13 mouse cellular contexts compared by ENCODE assay signal in the genomic region with DNA sequence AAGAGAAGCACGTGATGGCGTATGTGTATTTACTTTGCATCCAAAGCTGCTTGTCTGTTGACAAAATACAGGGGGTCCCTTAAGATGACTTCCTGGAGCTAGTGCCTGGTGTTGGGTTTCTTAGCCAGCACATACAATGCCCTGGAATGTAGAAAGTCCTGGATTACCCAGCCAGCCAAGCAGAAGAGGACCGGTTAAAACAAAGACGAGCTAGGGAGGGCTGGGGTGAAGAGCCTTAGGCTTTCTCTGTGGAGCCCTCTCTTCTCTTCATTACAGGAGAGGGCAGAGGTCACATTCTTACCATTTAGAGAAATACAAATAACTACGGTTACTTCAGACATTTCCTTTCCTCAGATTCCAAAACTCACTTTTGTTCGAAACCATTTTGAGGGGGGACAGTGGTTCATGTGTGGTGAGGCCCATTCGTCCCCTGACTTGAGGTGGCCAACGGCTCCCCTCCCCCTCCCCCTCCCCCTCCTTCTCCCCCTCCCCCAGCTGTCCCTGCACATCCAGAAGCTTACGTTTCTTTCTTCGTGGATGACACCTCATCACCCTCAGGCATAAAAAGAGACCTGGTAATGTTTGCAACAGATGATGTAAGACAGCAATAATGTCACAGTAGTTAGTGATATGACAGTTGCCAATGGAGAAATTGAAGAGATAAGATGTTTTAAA.
DNase-seq lines count a peak whose midpoint lies in the region; ATAC-seq lines count a peak whose summit lies in the region.
"Had no signal": no experiment of that assay in that cellular context is flagged by ENCODE, and none has a peak within 500 bp of the region (broad histone marks: within the 10 kb centered on the region; RNA-seq: fewer than 3 reads in every experiment).

No protein-coding gene starts in this region.

- no peak overlapping the region for H3K4me3 ChIP-seq in heart, embryonic 12.5 days
- no peak overlapping the region for H3K4me3 ChIP-seq in lung, embryonic 16.5 days (ENCODE audit: low read length)
- H3K4me3 ChIP-seq in embryonic facial prominence, embryonic 14.5 days (ENCODE audit: low read depth, low read length) = no peak overlapping the region
- H3K4me3 ChIP-seq in stomach, embryonic 16.5 days (replicated peaks; ENCODE audit: low read length) = no peak overlapping the region
- H3K4me3 ChIP-seq: heart, embryonic 13.5 days; hindbrain, embryonic 15.5 days had no signal

- no peaks in the 10 kb centered on the region for H3K27me3 ChIP-seq in heart, embryonic 12.5 days (replicated peaks)
- H3K27me3 ChIP-seq in lung, embryonic 16.5 days (ENCODE audit: control insufficient read depth, insufficient read depth, low read depth, low read length) = no peaks in the 10 kb centered on the region
- H3K27me3 ChIP-seq in embryonic facial prominence, embryonic 14.5 days (replicated peaks; ENCODE audit: control insufficient read depth, insufficient read depth, low read length) = no peaks in the 10 kb centered on the region
- H3K27me3 ChIP-seq in stomach, embryonic 16.5 days (ENCODE audit: control insufficient read depth, insufficient read depth, low read length) = no peaks in the 10 kb centered on the region
- H3K27me3 ChIP-seq: heart, embryonic 13.5 days; hindbrain, embryonic 15.5 days had no signal

- no peaks in the 10 kb centered on the region for H3K9me3 ChIP-seq in heart, embryonic 12.5 days (replicated peaks)
- H3K9me3 ChIP-seq in lung, embryonic 16.5 days (ENCODE audit: control insufficient read depth, low read length) = no peaks in the 10 kb centered on the region
- H3K9me3 ChIP-seq in embryonic facial prominence, embryonic 14.5 days (ENCODE audit: control insufficient read depth, low read length) = no peaks in the 10 kb centered on the region
- no peaks in the 10 kb centered on the region for H3K9me3 ChIP-seq in stomach, embryonic 16.5 days (replicated peaks; ENCODE audit: control insufficient read depth, low read length)
- H3K9me3 ChIP-seq: heart, embryonic 13.5 days; hindbrain, embryonic 15.5 days had no signal

- H3K36me3 ChIP-seq in heart, embryonic 12.5 days = no peaks in the 10 kb centered on the region
- no peaks in the 10 kb centered on the region for H3K36me3 ChIP-seq in lung, embryonic 16.5 days (ENCODE audit: control insufficient read depth, insufficient read depth, low read length)
- H3K36me3 ChIP-seq in embryonic facial prominence, embryonic 14.5 days (ENCODE audit: control insufficient read depth, insufficient read depth, low read length) = no peaks in the 10 kb centered on the region
- no peaks in the 10 kb centered on the region for H3K36me3 ChIP-seq in stomach, embryonic 16.5 days (ENCODE audit: control insufficient read depth, insufficient read depth, low read length)
- H3K36me3 ChIP-seq: heart, embryonic 13.5 days; hindbrain, embryonic 15.5 days had no signal

- DNase-seq in heart, adult 11 months = peak; percentile 70
- no peak for DNase-seq in lung, postnatal 36 days
- DNase-seq in embryonic facial prominence, embryonic 14.5 days (ENCODE audit: low spot score) = peak; percentile 74
- no peak for DNase-seq in ovary, postnatal 36 days (ENCODE audit: low spot score)
- DNase-seq in frontal cortex, postnatal 36 days (ENCODE audit: low spot score in 2 of 2) = no peak
- DNase-seq: adrenal gland, postnatal 36 days; gastrocnemius, postnatal 25 days; liver had no signal

- no peak overlapping the region for H3K4me2 ChIP-seq in heart, embryonic 12.5 days
- no peak overlapping the region for H3K4me2 ChIP-seq in lung, embryonic 16.5 days (ENCODE audit: low read depth, low read length)
- H3K4me2 ChIP-seq in embryonic facial prominence, embryonic 14.5 days (ENCODE audit: low read depth, low read length) = no peak overlapping the region
- no peak overlapping the region for H3K4me2 ChIP-seq in stomach, embryonic 16.5 days (ENCODE audit: low read depth, low read length)
- H3K4me2 ChIP-seq: heart, embryonic 13.5 days; hindbrain, embryonic 15.5 days had no signal

- H3K27ac ChIP-seq in heart, embryonic 12.5 days (ENCODE audit: poor library complexity, severe bottlenecking) = no peak overlapping the region
- peak overlapping the region; percentile 26; the same call in 1 of the 2 replicates for H3K27ac ChIP-seq in lung, embryonic 16.5 days (ENCODE audit: low read length)
- H3K27ac ChIP-seq in embryonic facial prominence, embryonic 14.5 days (replicated peaks; ENCODE audit: low read depth, low read length) = no peak overlapping the region
- no peak overlapping the region for H3K27ac ChIP-seq in stomach, embryonic 16.5 days (ENCODE audit: low read length)
- H3K27ac ChIP-seq: heart, embryonic 13.5 days; hindbrain, embryonic 15.5 days had no signal

- no peak overlapping the region for H3K9ac ChIP-seq in heart, embryonic 12.5 days
- H3K9ac ChIP-seq in lung, embryonic 16.5 days (ENCODE audit: low read length) = no peak overlapping the region
- H3K9ac ChIP-seq in embryonic facial prominence, embryonic 14.5 days (ENCODE audit: low read depth, low read length) = no peak overlapping the region
- H3K9ac ChIP-seq in stomach, embryonic 16.5 days (ENCODE audit: low read length) = no peak overlapping the region
- H3K9ac ChIP-seq: heart, embryonic 13.5 days; hindbrain, embryonic 15.5 days had no signal

- peaks cover 16% of the 10 kb centered on the region for H3K4me1 ChIP-seq in heart, embryonic 12.5 days (replicated peaks)
- H3K4me1 ChIP-seq in lung, embryonic 16.5 days (replicated peaks; ENCODE audit: control insufficient read depth, insufficient read depth, low read length) = peaks cover 7% of the 10 kb centered on the region
- H3K4me1 ChIP-seq in embryonic facial prominence, embryonic 14.5 days (ENCODE audit: control insufficient read depth, insufficient read depth, low read length) = peaks cover 27% of the 10 kb centered on the region
- peaks cover 7% of the 10 kb centered on the region for H3K4me1 ChIP-seq in stomach, embryonic 16.5 days (ENCODE audit: control insufficient read depth, insufficient read depth, low read length)

- no peak for ATAC-seq in heart, embryonic 12.5 days (ENCODE audit: insufficient number of reproducible peaks, low FRiP score)
- peak; percentile 79 for ATAC-seq in lung, embryonic 16.5 days (ENCODE audit: low read depth)
- peak; percentile 77 for ATAC-seq in embryonic facial prominence, embryonic 14.5 days (ENCODE audit: low read depth)
- peak; percentile 74; the same call in 1 of the 2 replicates for ATAC-seq in stomach, embryonic 16.5 days (ENCODE audit: insufficient read depth, low FRiP score)

- 38% methylated on average over 10 of the region's 10 CpGs for WGBS in heart, embryonic 12.5 days
- 15% methylated on average over 10 of the region's 10 CpGs for WGBS in lung, embryonic 16.5 days
- 12% methylated on average over 10 of the region's 10 CpGs for WGBS in embryonic facial prominence, embryonic 14.5 days
- 29% methylated on average over 10 of the region's 10 CpGs for WGBS in stomach, embryonic 16.5 days

Comparison
In these comparisons a context has a peak if more than half of its experiments do, and no peak if none do; other contexts are left out.
1. DNase-seq: peak in heart, adult 11 months (single experiment) and embryonic facial prominence, embryonic 14.5 days (single experiment); none in lung, postnatal 36 days (single experiment), ovary, postnatal 36 days (single experiment) and frontal cortex, postnatal 36 days (0 of 2).